Mouse (Mus musculus) stomach, postnatal 0 days (tissue): ENCODE measurements around the gene Gcn1l1.

Experiments used
- CTCF ChIP-seq: IDR thresholded peaks from 2 replicates; pipeline ENCODE4 v1.5.1; 2016; ENCODE audit warnings: antibody characterized with exemption, low read depth, mild to moderate bottlenecking, moderate library complexity
- EP300 ChIP-seq: optimal IDR thresholded peaks from 2 replicates; pipeline ENCODE3; 2016; ENCODE audit warnings: antibody characterized with exemption

DNA sequence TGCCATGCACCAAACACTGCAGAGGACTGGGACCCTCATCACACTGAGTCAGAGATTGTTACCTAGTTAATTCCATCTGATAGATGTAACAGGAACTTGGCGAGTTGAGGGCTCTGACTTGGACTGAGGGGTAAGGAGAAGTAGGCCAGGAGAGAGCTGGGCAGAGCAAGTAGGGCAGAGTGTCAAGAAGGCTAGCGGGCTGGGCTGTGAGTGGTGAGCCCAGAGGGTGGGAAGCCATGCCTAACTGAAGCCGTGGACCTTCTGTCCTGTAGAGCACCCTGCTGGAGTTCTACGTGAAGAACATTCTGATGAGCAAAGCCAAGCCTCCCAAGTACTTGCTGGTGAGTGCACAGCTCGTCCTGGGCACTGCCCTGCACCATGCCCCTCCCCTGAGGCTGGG is 14.3 kb downstream of the Gcn1l1 start:
- TF ChIP-seq CTCF (no peak), EP300 (no peak)
